Mouse (Mus musculus) limb, embryonic 10.5 days (tissue): ENCODE data around the gene Itpr1. TPM values are rescaled to one million over a fixed set of nuclear protein-coding genes. Genes with fewer than 3 reads are reported as not detected.

Source experiments
- DNase-seq: peaks from one replicate; pipeline ENCODE4 v3.0.0-alpha.2; 2017; ENCODE audit warnings: low spot score
- H3K27ac ChIP-seq: fragments of 300-500 bp; sonication (generic); 2 replicates; pipeline ENCODE4 v1.5.1; 2016; ENCODE audit warnings: mild to moderate bottlenecking
- H3K27me3 ChIP-seq: fragments of 300-500 bp; sonication (generic); 2 replicates; pipeline ENCODE4 v1.6.1; 2016; ENCODE audit warnings: low read depth, mild to moderate bottlenecking; ENCODE audit not compliant: poor library complexity, severe bottlenecking
- H3K36me3 ChIP-seq: fragments of 300-500 bp; sonication (generic); 2 replicates; pipeline ENCODE4 v1.6.1; 2016; ENCODE audit warnings: mild to moderate bottlenecking, moderate library complexity
- H3K4me1 ChIP-seq: fragments of 300-500 bp; sonication (generic); 2 replicates; pipeline ENCODE4 v1.6.1; 2016
- H3K4me3 ChIP-seq: fragments of 300-500 bp; sonication (generic); 2 replicates; pipeline ENCODE4 v1.5.1; 2016; ENCODE audit warnings: mild to moderate bottlenecking, moderate library complexity
- H3K9me3 ChIP-seq: fragments of 300-500 bp; sonication (generic); replicated peaks from 2 replicates; pipeline ENCODE4 v1.6.1; 2016; ENCODE audit warnings: mild to moderate bottlenecking
- WGBS: fragments of 180-500 bp; shearing (Covaris S2); methylation state at CpG from one replicate; pipeline ENCODE4 v1.1.7; 2016; 5-methylcytosine and 5-hydroxymethylcytosine counted together
- polyA plus RNA-seq: library from polyadenylated mRNA; unstranded; fragments of >200 nt; fragmentation: Nextera tagmentation; extraction: Ambion mirVana; gene quantifications from 2 replicates; pipeline ENCODE4 v1.2.1, GENCODE M21; 2016

The Itpr1 gene
- 8.2 and 9.8 TPM in 2 replicates for polyA plus RNA-seq

DNA sequence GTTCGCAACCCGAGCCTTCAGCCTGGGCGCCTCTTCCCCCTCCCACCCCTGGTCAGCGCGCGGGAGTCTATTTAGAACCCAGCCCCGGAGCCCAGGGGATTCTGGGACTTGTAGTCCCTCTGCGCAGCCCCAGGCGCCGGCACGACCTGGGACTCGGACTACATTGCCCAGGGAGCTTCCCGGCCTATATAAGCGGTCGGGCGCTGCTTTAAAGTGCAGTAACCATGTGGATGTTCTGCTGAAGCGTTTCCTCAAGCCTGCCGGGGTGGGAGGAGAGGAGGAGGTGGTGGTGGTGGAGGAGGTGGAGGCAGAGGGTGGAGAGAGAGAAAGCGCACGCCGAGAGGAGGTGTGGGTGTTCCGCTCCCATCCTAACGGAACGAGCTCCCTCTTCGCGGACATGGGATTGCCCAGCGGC, at the start of gene Itpr1:
Gene Itpr1, plus strand, starts transcription at position 216 of the 415 bp plus-strand sequence.
- H3K4me3 ChIP-seq, result peak within 1 kb of the TSS; percentile 80
- H3K27ac ChIP-seq, result peak within 1 kb of the TSS; percentile 88
- H3K27me3 ChIP-seq, result no peaks in the 10 kb centered on the region
- no peaks in the 10 kb centered on the region for H3K9me3 ChIP-seq
- H3K4me1 ChIP-seq, result peaks cover 25% of the 10 kb centered on the region
- H3K36me3 ChIP-seq, result peaks cover 5% of the 10 kb centered on the region; the same call in 1 of the 2 replicates
- under 1% methylated on average over 27 of the region's 27 CpGs for WGBS
- peak; percentile 98 for DNase-seq

DNA sequence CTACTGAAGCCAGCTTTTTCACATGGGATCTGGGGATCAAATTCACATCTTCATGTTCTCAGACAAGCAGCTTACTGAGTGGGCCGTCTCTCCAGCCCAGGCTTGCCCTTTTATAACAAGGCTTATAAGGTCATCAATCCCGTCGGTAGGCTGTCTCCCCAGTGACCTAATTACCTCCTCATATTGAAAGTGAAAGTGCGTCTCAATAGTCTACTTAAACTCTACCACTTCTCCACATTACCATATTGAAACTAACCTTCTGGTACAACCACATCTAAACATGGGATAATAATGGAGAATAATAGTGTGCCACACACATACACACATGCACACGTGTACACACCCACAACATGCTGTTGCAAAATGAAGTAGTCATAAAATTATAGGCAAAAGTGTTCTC, 48.0 kb upstream of the Itpr1 start:
- no peak for DNase-seq
- Histone ChIP-seq H3K27ac (no peak overlapping the region), H3K36me3 (0 out of 2 replicates have a peak, but pooled peaks cover 6% of the 10 kb centered on the region)

DNA sequence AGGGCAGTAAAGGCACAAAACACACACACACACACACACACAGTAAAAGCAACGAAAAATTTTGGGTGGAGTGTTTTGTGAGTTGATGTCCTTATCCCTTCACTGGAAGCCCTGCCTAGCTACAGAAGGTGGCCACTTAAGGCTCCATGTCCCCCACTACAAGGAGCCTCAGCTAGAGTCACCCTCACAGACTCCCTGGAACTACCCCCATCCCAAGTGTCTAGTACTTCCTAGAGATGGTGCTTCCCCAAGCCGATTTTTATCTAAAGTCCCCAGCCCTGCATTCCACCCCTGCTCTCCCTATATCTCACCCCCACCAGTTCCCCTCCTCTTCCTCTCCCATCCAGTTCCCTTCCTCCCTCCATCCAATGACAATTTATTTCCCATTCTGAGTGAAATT, 47.3 kb upstream of the Itpr1 start:
- Histone ChIP-seq H3K9me3 (no peaks in the 10 kb centered on the region), H3K4me3 (no peak overlapping the region), H3K27ac (no peak overlapping the region), H3K36me3 (0 out of 2 replicates have a peak, but pooled peaks cover 6% of the 10 kb centered on the region), H3K27me3 (no peaks in the 10 kb centered on the region), H3K4me1 (peaks cover 10% of the 10 kb centered on the region)
- no peak for DNase-seq
- WGBS, result 86% methylated on average over 2 of the region's 2 CpGs

More for the DNA sequence above, 48.0 kb upstream of the Itpr1 start:
- Histone ChIP-seq H3K4me1 (peaks cover 16% of the 10 kb centered on the region), H3K9me3 (no peaks in the 10 kb centered on the region), H3K27me3 (no peaks in the 10 kb centered on the region), H3K4me3 (no peak overlapping the region)
- WGBS, result 82% methylated on average over 5 of the region's 5 CpGs

DNA sequence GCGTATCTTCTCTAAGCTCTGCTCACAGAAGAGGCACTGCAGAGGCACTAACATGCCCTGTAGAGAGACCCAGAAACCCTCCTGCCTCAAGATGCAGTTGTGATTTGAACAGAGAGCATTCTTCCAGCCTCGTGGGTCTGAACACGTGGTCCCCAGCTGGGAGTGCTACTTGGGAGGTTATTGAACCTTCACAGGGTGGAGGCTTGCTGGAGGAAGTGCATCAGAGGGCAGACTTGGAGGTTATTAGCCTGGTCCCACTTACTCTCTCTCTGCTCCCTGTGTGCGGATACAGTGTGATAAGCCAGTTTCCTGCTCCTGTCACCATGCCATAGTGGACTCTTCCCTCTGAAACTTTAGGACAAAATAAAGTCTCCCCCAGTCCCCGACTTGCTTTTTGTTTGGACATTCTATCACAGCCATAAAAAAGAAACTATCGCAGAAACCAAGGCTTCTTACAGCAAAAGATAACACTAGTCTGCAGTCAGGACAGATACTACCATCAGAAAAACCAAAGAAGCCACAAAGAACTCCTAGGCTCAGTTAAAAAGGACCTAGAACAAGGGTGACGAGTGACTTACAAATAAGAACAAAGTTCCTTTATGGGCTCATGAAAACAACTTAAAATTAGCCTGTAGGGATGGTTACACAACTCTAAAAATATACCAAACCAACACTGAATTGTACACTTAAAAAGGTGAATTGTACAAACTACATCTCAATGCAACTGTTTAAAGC, 44.8 kb upstream of the Itpr1 start:
- Histone ChIP-seq H3K4me3 (no peak overlapping the region), H3K27me3 (no peaks in the 10 kb centered on the region), H3K4me1 (no peaks in the 10 kb centered on the region), H3K36me3 (peaks cover 22% of the 10 kb centered on the region), H3K27ac (no peak overlapping the region), H3K9me3 (no peaks in the 10 kb centered on the region)
- WGBS, result 79% methylated on average over 7 of the region's 7 CpGs
- DNase-seq, result no peak

DNA sequence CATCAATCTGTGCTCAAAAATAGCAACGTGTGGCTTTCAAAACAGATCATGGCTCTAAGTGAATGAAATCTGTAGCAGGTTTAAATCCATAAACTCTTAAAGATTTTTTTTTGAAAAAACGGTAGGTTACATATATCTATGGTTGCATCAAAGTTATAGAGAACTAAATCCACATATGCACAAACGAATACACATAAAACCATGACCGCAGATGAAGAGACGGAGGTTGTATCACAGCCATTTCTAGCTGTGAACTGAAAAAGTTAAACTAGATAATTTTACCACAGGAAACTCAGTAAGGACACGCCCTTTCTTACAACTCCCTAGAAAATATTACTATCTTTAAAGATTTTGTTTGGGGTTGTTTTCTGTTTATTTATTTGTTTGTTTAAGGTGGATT, 44.2 kb upstream of the Itpr1 start:
- Histone ChIP-seq H3K36me3 (peaks cover 28% of the 10 kb centered on the region), H3K4me1 (no peaks in the 10 kb centered on the region), H3K27ac (no peak overlapping the region), H3K4me3 (no peak overlapping the region), H3K27me3 (no peaks in the 10 kb centered on the region), H3K9me3 (no peaks in the 10 kb centered on the region)
- DNase-seq, result no peak
- 91% methylated on average over 6 of the region's 6 CpGs for WGBS

DNA sequence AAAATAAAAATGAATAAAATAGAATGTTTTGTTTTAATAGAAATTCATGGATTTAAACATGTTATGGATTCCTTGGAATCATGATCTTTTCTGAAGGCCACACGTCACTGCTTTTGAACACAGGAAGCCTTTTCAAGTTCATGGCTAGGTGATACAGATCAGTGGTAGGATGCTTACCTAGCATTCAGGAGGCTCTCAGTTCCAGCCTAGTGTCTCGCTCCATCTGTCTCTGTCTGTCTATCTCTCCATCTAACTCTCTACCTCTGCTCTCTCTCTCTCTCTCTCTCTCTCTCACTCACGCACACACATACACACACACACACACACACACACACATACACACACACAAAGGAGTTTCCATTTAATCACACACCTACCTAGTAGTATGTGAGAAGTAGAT, 43.4 kb upstream of the Itpr1 start:
- Histone ChIP-seq H3K9me3 (no peaks in the 10 kb centered on the region), H3K27me3 (no peaks in the 10 kb centered on the region)
- WGBS, result 100% methylated on average over 3 of the region's 3 CpGs

DNA sequence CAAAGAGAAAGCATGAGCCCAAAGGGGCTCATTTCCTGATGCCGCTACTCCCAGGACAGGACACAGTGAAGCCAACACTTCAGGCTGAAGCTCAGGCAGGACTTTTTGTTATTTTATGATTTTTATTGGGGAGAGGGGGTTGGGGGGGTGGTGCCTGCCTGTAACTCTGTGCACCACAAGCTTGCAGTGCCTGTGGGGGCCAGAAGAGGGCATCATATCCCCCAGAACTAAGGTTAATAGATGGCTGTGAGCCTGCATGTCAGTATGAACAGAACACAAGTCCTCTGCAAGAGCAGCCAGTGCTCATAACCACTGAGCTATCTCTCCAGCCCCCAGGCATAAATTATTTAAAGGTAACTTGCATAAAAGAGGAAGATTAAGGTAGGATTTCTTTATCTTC, 40.7 kb upstream of the Itpr1 start:
- 97% methylated on average over 1 of the region's 1 CpGs for WGBS
- peaks cover 46% of the 10 kb centered on the region for H3K36me3 ChIP-seq
- no peak for DNase-seq
- no peaks in the 10 kb centered on the region for H3K9me3 ChIP-seq
- no peak overlapping the region for H3K27ac ChIP-seq
- no peaks in the 10 kb centered on the region for H3K4me1 ChIP-seq
- no peak overlapping the region for H3K4me3 ChIP-seq
- H3K27me3 ChIP-seq, result no peaks in the 10 kb centered on the region

More for the DNA sequence above, 43.4 kb upstream of the Itpr1 start:
- H3K4me1 ChIP-seq, result no peaks in the 10 kb centered on the region
- no peak overlapping the region for H3K4me3 ChIP-seq
- no peak for DNase-seq
- H3K27ac ChIP-seq, result no peak overlapping the region
- peaks cover 35% of the 10 kb centered on the region for H3K36me3 ChIP-seq

DNA sequence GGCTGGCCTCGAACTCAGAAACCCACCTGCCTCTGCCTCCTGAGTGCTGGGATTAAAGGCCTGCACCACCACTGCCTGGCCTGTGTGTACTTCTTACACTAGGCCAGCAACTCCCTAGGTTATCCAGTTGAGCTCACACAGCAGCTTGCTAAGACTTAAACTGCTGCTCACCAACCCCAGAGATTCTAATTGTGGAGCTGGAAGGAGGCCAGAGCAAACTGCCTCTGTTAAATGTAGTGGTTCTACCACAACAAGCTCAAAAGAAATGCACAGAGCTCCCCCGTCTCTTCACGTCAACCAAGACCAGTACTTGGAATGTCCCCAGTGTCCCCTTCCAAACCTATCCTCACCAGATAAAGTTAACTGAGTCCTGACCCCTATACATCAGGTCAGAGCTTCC, 38.7 kb upstream of the Itpr1 start:
- 96% methylated on average over 3 of the region's 3 CpGs for WGBS
- no peaks in the 10 kb centered on the region for H3K9me3 ChIP-seq

DNA sequence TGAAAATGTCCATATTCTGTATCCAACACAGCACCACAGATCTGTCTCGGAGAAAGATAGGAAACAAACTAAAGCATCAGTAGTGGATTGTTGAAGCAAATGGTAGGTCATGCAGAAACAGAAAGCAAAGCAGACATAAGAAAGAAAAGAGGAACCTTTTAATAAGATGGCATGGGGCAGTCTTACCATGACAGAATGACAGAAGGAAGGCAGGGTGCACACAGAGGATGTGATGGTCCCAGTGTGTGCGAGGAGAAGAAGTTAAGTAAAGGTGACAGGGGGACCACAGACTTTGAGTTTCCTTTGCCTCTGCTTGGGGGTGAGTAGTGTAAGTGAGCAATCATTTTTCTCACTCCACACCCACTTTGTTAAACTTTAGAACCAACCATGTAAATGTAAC, 33.8 kb upstream of the Itpr1 start:
- 0 out of 2 replicates have a peak, but pooled peaks cover under 1% of the 10 kb centered on the region for H3K4me1 ChIP-seq
- H3K27ac ChIP-seq, result no peak overlapping the region
- H3K36me3 ChIP-seq, result peaks cover 16% of the 10 kb centered on the region
- no peaks in the 10 kb centered on the region for H3K9me3 ChIP-seq
- H3K27me3 ChIP-seq, result no peaks in the 10 kb centered on the region
- H3K4me3 ChIP-seq, result no peak overlapping the region
- WGBS, result 90% methylated on average over 2 of the region's 2 CpGs
- no peak for DNase-seq

More for the DNA sequence above, 38.7 kb upstream of the Itpr1 start:
- Histone ChIP-seq H3K27ac (no peak overlapping the region), H3K36me3 (peaks cover 42% of the 10 kb centered on the region), H3K4me3 (no peak overlapping the region), H3K4me1 (no peaks in the 10 kb centered on the region), H3K27me3 (no peaks in the 10 kb centered on the region)
- no peak for DNase-seq

DNA sequence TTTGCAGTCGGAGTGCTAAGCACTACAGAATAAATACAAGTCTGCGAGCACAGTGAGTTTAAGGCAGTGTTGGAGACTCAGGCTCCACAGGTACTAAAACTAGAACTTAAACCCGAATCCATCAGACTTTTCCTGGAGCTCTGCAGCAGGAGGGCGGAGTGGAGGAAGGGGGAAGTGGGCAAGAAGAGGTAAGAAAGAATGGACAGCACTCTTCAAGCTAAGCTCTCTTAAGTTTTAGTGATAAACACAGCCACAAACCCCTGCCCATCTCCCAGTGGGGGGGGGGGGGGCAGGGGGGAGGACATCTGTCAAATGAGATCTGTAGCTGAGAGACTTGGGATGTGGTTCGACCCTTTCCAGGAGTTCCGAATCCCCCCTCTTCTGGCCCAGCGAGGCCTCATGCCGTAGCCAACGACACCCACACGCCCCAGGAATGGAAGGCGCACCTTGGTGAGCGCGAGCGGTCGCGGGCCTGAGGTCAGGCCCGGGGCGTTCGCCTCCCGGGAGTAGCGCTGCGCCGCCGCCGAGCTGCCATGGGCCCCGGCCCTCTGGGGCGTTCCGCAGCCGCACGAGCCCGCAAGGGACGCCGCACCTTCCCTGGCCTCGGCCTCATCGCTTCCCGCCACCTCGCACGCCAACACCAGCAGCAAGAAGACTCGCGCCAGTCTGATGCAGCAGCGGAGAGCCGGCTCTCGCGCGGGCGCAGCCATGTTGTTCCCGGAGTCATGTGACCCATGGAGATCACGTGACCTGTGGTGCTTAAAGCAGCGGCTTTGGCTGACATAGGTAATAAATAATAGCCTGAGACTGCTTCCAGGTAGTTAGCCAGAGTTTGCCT, 27.8 kb upstream of the Itpr1 start, which contains the start of gene Sumf1:
Gene Sumf1, minus strand, starts transcription at position 736 of the 838 bp plus-strand sequence.
- WGBS, result 5% methylated on average over 42 of the region's 49 CpGs
- Histone ChIP-seq H3K27ac (peak within 1 kb of the TSS; percentile 88), H3K4me1 (peaks cover 14% of the 10 kb centered on the region), H3K27me3 (no peaks in the 10 kb centered on the region), H3K4me3 (peak within 1 kb of the TSS; percentile 84), H3K9me3 (no peaks in the 10 kb centered on the region), H3K36me3 (no peaks in the 10 kb centered on the region)
- DNase-seq, result peak; percentile 95

DNA sequence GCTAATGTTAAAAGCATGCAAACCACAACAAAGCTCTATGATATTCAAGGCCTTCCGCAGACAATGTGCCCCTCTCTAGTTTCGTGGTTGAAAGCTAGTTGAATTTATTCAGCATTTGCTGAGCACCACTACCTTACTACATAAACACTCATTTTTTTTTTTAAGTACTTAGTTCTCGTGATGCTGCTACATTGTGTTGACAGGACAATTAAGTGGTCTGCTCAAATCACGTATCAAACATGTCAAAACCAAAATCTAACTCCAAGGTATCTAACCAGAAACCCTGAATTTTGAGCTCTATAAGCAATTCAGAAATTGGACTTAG, 27.2 kb upstream of the Itpr1 start:
- Histone ChIP-seq H3K27me3 (no peaks in the 10 kb centered on the region), H3K4me1 (peaks cover 14% of the 10 kb centered on the region), H3K36me3 (no peaks in the 10 kb centered on the region), H3K9me3 (no peaks in the 10 kb centered on the region), H3K27ac (peak overlapping the region; percentile 88), H3K4me3 (peak overlapping the region; percentile 84)
- DNase-seq, result no peak
- 23% methylated on average over 4 of the region's 4 CpGs for WGBS

DNA sequence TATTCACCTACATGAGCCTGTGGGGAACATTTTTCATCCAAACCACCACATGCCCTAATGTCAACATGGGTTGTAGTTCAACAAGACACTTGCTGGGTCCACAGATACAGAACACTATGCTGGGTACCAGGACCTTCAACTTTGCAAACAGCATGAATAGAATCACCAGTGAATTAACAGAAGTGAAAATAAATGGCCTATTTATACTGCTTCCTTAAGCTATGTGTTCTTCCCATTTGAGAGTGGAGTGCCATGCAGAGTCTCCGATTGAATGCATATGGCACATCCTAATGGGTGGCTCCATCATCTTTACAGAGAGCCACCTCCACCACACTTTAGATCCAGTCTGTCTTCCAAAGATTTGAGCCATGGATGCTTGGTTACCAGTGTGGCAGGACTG, 22.2 kb upstream of the Itpr1 start:
- Histone ChIP-seq H3K27me3 (no peaks in the 10 kb centered on the region), H3K4me1 (peaks cover 1% of the 10 kb centered on the region; the same call in 1 of the 2 replicates), H3K27ac (no peak overlapping the region), H3K4me3 (no peak overlapping the region), H3K36me3 (no peaks in the 10 kb centered on the region), H3K9me3 (no peaks in the 10 kb centered on the region)
- DNase-seq, result no peak
- 94% methylated on average over 1 of the region's 1 CpGs for WGBS

DNA sequence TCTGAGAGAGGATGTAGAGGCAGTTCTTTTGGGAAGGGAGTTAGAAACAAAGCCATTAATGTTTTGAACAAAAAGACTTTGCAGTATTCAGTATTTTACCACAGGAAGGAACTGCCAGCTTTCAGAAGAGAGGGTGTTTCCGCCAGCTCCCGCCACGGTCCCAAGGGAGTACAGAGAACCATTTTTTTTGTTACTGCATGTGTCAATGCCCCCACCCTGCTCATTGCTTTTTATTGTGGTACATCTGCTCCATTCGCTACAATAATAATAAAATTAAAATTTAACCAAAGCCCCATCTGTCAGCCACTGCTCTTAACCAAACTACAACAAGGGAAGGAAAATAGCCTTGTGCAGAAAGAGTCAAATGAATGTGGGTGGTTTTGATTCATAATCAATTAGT, 20.3 kb upstream of the Itpr1 start:
- H3K4me1 ChIP-seq, result peaks cover 9% of the 10 kb centered on the region; the same call in 1 of the 2 replicates
- no peak for DNase-seq
- 82% methylated on average over 4 of the region's 4 CpGs for WGBS
- no peak overlapping the region for H3K4me3 ChIP-seq
- H3K9me3 ChIP-seq, result no peaks in the 10 kb centered on the region
- H3K27ac ChIP-seq, result no peak overlapping the region
- no peaks in the 10 kb centered on the region for H3K27me3 ChIP-seq
- H3K36me3 ChIP-seq, result no peaks in the 10 kb centered on the region
